Mouse (Mus musculus) urinary bladder, adult 2 months (tissue): ENCODE data around the gene 1110008L16Rik. TPM values are rescaled to one million over a fixed set of nuclear protein-coding genes. Genes with fewer than 3 reads are reported as not detected.
A peak's percentile ranks its signal among the peaks of the same experiment; 100 is the strongest.
"Not testable (repeated sequence)": the region's sequence is repeated elsewhere in the genome, so short reads cannot be mapped to it uniquely, and the experiment has no call there.

Source experiments
- DNase-seq: peaks from one replicate; pipeline ENCODE4 v3.0.0; 2022; ENCODE audit warnings: low spot score
- polyA plus RNA-seq: library from polyadenylated mRNA; depleted of rRNA; stranded (reverse); fragments of >200 nt; gene quantifications from 2 replicates; pipeline ENCODE4 v1.2.3, GENCODE M21; 2012; rRNA removed

Gene 1110008L16Rik
- polyA plus RNA-seq, 1 experiment, result 12.9 TPM

GRCm38 (mm10) chr12:55392733-55393577 lies 93.6 kb downstream of the 1110008L16Rik start:
- DNase-seq, result no peak

DNA sequence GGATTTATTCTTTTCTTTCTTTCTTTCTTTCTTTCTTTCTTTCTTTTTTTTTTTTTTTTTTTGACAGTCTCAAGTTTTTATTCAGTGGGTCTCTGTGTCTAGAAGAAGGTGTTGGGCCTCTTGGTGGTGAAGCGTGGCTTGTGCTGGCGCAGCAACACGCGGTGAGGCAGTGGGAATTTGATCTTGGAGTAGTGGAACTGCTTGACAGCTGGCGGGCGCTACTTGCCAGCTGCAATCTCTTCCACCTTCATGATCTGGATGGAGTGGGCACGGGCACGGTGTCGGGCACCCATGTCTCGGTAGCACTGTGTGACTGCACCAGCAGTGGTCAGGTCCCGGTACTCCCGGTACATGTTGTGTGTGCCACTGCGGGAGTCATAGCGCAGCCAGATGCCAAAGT lies 96.2 kb downstream of the 1110008L16Rik start:
- not testable (repeated sequence) for DNase-seq

GRCm38 (mm10) chr12:55396536-55396935 lies 97.2 kb downstream of the 1110008L16Rik start:
- no peak for DNase-seq

DNA sequence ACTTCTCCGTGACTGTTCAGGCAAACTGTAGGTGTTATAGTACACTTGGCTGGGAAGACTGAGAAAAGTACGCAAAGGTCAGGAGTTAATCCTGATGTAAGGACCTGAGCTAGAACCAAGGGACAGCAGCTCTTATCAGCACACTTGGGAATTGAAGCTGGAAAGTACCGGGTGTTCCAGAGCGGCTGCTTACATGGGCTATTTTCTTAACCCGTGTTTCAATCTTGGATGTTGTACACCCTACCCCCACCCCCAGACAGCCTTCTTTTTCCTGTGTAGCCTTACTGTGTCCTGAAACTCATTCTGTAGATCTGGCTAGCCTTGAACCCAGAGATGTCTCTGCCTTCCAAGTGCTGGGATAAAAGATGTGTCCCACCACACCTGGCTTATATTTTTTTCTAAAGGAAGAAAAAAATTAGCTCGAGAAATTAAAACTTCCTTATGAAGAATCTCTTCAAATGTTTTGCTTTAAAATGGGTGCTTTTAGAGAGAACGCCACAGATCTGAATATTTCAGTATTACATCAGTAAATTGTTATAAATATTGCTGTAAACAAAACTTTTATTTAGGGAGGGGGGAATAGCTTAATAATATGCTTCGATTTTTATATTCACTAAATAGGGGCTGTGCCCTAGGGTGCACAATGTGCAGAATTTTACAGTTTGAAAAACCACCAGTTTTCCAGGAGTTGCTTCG lies 98.3 kb downstream of the 1110008L16Rik start:
- no peak for DNase-seq

- DNase-seq, result peak; percentile 82
Measured at GRCm38 (mm10) chr12:55398240-55399127, 99.1 kb downstream of the 1110008L16Rik start.

DNA sequence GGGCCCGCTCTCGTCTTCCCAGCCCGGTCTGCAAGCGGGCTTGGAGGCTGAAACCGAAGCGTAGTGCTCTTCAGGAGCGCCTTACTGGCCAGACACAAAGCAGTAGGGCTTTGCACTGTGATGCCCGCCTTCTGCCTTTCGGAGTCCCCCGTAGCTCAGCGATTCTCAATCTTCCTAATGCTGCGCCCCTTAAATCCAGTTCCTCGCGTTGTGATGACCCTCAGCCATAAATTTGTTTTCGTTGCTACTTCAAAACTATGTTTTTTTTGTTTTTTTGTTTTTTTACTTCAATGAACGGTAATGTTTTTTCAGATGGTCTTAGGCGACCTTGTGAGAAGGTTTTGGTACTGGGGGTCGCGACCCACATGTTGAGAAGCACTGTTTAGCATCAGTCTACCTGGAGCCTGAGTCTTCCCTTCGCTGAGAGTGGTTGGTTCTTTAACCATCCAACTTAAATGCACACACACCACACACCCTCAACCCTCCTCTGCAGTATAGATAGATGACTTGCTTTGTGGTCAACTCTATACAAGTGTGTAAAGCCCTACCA lies 99.8 kb downstream of the 1110008L16Rik start:
- DNase-seq, result no peak

- DNase-seq, result no peak
Measured at GRCm38 (mm10) chr12:55407888-55408287, 108.5 kb downstream of the 1110008L16Rik start.

DNA sequence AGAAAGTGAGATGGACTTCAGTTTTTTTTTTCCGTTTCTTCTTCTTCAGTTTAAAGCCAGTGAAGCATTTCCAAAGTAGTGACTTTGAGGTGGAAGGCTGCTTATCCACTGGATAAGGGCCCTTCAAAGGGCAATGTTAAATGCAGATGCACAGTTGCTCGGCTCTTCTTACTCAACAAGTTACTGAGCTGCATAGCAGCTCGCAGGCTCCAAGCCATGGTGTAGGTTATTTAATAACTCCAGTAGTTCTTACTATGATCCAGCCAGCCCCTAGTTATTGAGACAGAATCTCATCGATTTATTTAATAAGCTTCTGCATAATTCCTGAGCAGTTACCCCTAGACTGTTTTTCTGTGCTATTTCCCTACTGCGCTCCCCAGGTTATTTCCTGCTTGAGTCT lies 115.9 kb downstream of the 1110008L16Rik start:
- DNase-seq, result no peak

GRCm38 (mm10) chr12:55415762-55416161 lies 116.4 kb downstream of the 1110008L16Rik start:
- no peak for DNase-seq

- DNase-seq, result no peak
Measured at GRCm38 (mm10) chr12:55420220-55420619, 120.8 kb downstream of the 1110008L16Rik start.

DNA sequence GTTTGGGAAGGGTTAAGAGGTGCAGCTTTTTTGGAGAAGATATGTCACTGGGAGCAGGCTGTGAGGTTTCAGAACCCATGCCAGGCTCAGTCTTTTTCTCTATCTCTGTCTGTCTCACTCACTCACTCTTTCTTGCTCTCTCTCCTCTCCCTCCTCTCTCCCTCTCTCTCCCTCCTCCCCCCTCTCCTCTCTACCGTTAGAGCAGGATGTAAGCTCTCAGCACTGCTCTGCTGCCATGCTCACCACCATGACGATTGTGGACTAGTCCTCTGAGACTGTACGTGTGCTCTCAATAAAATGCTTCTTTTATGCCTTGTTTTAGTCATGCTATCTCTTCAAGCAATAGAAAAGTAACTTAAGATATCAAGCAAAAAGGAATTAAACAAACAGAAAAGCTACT lies 122.7 kb downstream of the 1110008L16Rik start:
- no peak for DNase-seq

- DNase-seq, result no peak
Measured at GRCm38 (mm10) chr12:55426300-55426699, 126.9 kb downstream of the 1110008L16Rik start.

GRCm38 (mm10) chr12:55429201-55429600 lies 129.8 kb downstream of the 1110008L16Rik start:
- no peak for DNase-seq

DNA sequence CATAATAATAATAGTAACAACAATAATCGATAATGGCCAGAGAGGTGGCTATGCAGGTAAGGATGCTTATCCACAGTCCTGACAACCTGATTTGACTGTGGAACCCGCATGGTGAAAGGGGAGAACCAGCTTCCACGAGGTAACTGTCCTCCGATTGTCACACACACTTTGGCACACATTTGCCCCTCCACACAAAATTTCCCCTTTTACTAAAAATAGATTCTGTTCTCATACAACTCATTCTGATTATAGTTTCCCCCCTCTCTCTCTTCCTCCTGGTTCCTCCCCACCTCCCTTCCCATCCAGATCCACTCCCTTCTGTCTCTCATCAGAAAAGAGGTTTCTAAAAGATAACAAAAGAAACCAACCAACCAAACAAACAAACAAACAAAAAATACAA lies 130.6 kb downstream of the 1110008L16Rik start:
- DNase-seq, result no peak

Other genes starting within 250 kb of the 1110008L16Rik start
- 17.9 and 21.2 TPM in 2 replicates for gene 2700097O09Rik, start 219.5 kb upstream of the 1110008L16Rik start, polyA plus RNA-seq
- 62.8 and 78.5 TPM in 2 replicates for gene Srp54a, start 219.3 kb upstream of the 1110008L16Rik start, polyA plus RNA-seq
- gene Fam177a, start 175.1 kb upstream of the 1110008L16Rik start, polyA plus RNA-seq, result 27.9 and 31.6 TPM in 2 replicates
- 30.0 and 32.3 TPM in 2 replicates for gene Srp54b, start 144.5 kb upstream of the 1110008L16Rik start, polyA plus RNA-seq
- not detected in 2 replicates for gene 1700047I17Rik2, start 100.0 kb upstream of the 1110008L16Rik start, polyA plus RNA-seq
- 51.7 and 52.6 TPM in 2 replicates for gene Srp54c, start 69.4 kb upstream of the 1110008L16Rik start, polyA plus RNA-seq
- 8.9 and 9.0 TPM in 2 replicates for gene Ppp2r3c, start 3.4 kb downstream of the 1110008L16Rik start, polyA plus RNA-seq
- 149 and 166 TPM in 2 replicates for gene Psma6, start 84.6 kb downstream of the 1110008L16Rik start, polyA plus RNA-seq
- gene Nfkbia, start 193.1 kb downstream of the 1110008L16Rik start, polyA plus RNA-seq, result 69.7 and 83.8 TPM in 2 replicates